In genomic region chr13:38204702-38205482, GRCm38 (mm10) we compare ENCODE assay signal across 8 mouse cellular contexts. TPM values are rescaled to one million over a fixed set of nuclear protein-coding genes. Genes with fewer than 3 reads are reported as not detected.
DNase-seq lines count a peak whose midpoint lies in the region; ATAC-seq lines count a peak whose summit lies in the region.

Gene Snrnp48 (plus strand): TSS chr13:38204938.

- H3K36me3 ChIP-seq in hindbrain, embryonic 15.5 days, result no peaks in the 10 kb centered on the region

- peak within 1 kb of the TSS; percentile 90 for H3K27ac ChIP-seq in hindbrain, embryonic 15.5 days (replicated peaks)

- H3K9ac ChIP-seq in hindbrain, embryonic 15.5 days, result peak within 1 kb of the TSS; percentile 77

- no peaks in the 10 kb centered on the region for H3K27me3 ChIP-seq in hindbrain, embryonic 15.5 days

- H3K4me1 ChIP-seq in hindbrain, embryonic 15.5 days (replicated peaks), result peaks cover 16% of the 10 kb centered on the region

- ATAC-seq in hindbrain, embryonic 15.5 days (ENCODE audit: low FRiP score, low read depth), result peak; percentile 99

- WGBS in hindbrain, embryonic 15.5 days, result under 1% methylated on average over 59 of the region's 59 CpGs

- peak; percentile 93 for DNase-seq in T-cell, adult 2 months (ENCODE audit: low spot score)
- DNase-seq in cerebellum, postnatal 36 days, result peak; percentile 82 to 88
- DNase-seq in frontal cortex, postnatal 36 days (ENCODE audit: low spot score in 2 of 2), result peak; percentile 82 to 90
- DNase-seq in left cerebral cortex, adult 11 months (ENCODE audit: low spot score), result peak; percentile 80
- DNase-seq in lung, postnatal 4 days, result peak; percentile 91 to 94
- peak; percentile 78 for DNase-seq in retina, postnatal 7 days (ENCODE audit: low read depth, low spot score)
- peak; percentile 73 for DNase-seq in urinary bladder, adult 2 months (ENCODE audit: low spot score)

- no peaks in the 10 kb centered on the region for H3K9me3 ChIP-seq in hindbrain, embryonic 15.5 days

- H3K4me2 ChIP-seq in hindbrain, embryonic 15.5 days, result peak within 1 kb of the TSS; percentile 61

- H3K4me3 ChIP-seq in hindbrain, embryonic 15.5 days, result peak within 1 kb of the TSS; percentile 89

RNA-seq across cellular contexts. Expression of gene Snrnp48, which starts in this region (rescaled TPM):
- polyA plus RNA-seq in hindbrain, embryonic 15.5 days (2015; fragmentation: Nextera tagmentation; extraction: Ambion mirVana), result 24.8 and 26.8 TPM in 2 replicates
- polyA plus RNA-seq in urinary bladder, adult 2 months (2012; rRNA removed), result 29.0 and 32.7 TPM in 2 replicates

Comparison
In these comparisons a context has a peak if more than half of its experiments do, and no peak if none do; other contexts are left out.
1. Peak in every context shown above with its lines: DNase-seq, ATAC-seq, H3K4me3 ChIP-seq and H3K27ac ChIP-seq.